Mouse (Mus musculus) MEL (cell line): ENCODE measurements around the gene Thbs3. TPM values are rescaled to one million over a fixed set of nuclear protein-coding genes. Genes with fewer than 3 reads are reported as not detected.

ENCODE experiments used
- polyA plus RNA-seq, 2 experiments: library from polyadenylated mRNA; stranded (reverse) in 1 of 2; unstranded in 1 of 2; fragments of >175 nt in 1 of 2; fragments of >200 nt in 1 of 2; gene quantifications; 2 replicates each; pipeline versions ENCODE4 v1.2.1 to v1.2.4; 2012; ENCODE audit warnings: low replicate concordance in 2 of 2, low read depth in 1 of 2; ENCODE audit not compliant: insufficient read length in 2 of 2, insufficient read depth in 1 of 2, missing spikeins in 1 of 2
- total RNA-seq: library from RNA; depleted of rRNA; stranded (reverse); fragments of 300-350 nt; gene quantifications from 2 replicates; pipeline ENCODE4 v1.2.3, GENCODE M21; 2012; rRNA removed

Gene Thbs3
- total and polyA plus RNA-seq, 3 experiments = 1.8 to 4.9 TPM; not detected in 1

Other genes starting within 250 kb of the Thbs3 start
- gene Rusc1, start 121.9 kb upstream of the Thbs3 start, total RNA-seq = 32.2 and 40.8 TPM in 2 replicates
- 10 to 100 TPM in 1 of 2 experiments, not detected in 1; 58.9 TPM for gene Rusc1, start 121.9 kb upstream of the Thbs3 start, polyA plus RNA-seq
- not detected in 2 replicates for gene Gm43738, start 114.1 kb upstream of the Thbs3 start, total RNA-seq
- not detected for gene Gm43738, start 114.1 kb upstream of the Thbs3 start, polyA plus RNA-seq
- 239 and 267 TPM in 2 replicates for gene Fdps, start 113.2 kb upstream of the Thbs3 start, total RNA-seq
- 100 to 1,000 TPM in 1 of 2 experiments, not detected in 1; 226 TPM for gene Fdps, start 113.2 kb upstream of the Thbs3 start, polyA plus RNA-seq
- gene Pklr, start 79.0 kb upstream of the Thbs3 start, total RNA-seq = 41.1 and 53.2 TPM in 2 replicates
- 100 to 1,000 TPM; 133 to 185 TPM for gene Pklr, start 79.0 kb upstream of the Thbs3 start, polyA plus RNA-seq
- 4.0 TPM in 2 replicates for gene Hcn3, start 55.0 kb upstream of the Thbs3 start, total RNA-seq
- gene Hcn3, start 55.0 kb upstream of the Thbs3 start, polyA plus RNA-seq = 1 to 10 TPM in 1 of 2 experiments, not detected in 1; 7.4 TPM
- gene Clk2, start 50.4 kb upstream of the Thbs3 start, total RNA-seq = 27.5 and 28.2 TPM in 2 replicates
- 100 to 1,000 TPM in 1 of 2 experiments, 10 to 100 TPM in 1; 83.6 to 138 TPM for gene Clk2, start 50.4 kb upstream of the Thbs3 start, polyA plus RNA-seq
- 78.1 and 101 TPM in 2 replicates for gene Scamp3, start 37.7 kb upstream of the Thbs3 start, total RNA-seq
- 100 to 1,000 TPM in 1 of 2 experiments, not detected in 1; 287 TPM for gene Scamp3, start 37.7 kb upstream of the Thbs3 start, polyA plus RNA-seq
- 6.2 and 7.0 TPM in 2 replicates for gene Fam189b, start 32.0 kb upstream of the Thbs3 start, total RNA-seq
- gene Fam189b, start 32.0 kb upstream of the Thbs3 start, polyA plus RNA-seq = 10 to 100 TPM in 1 of 2 experiments, not detected in 1; 35.3 TPM
- 42.8 and 49.1 TPM in 2 replicates for gene Gba, start 12.3 kb upstream of the Thbs3 start, total RNA-seq
- gene Gba, start 12.3 kb upstream of the Thbs3 start, polyA plus RNA-seq = 10 to 100 TPM in 1 of 2 experiments, not detected in 1; 55.0 TPM
- gene Mtx1, start 11.9 kb downstream of the Thbs3 start, total RNA-seq = 312 and 314 TPM in 2 replicates
- 100 to 1,000 TPM in 1 of 2 experiments, not detected in 1; 369 TPM for gene Mtx1, start 11.9 kb downstream of the Thbs3 start, polyA plus RNA-seq
- 0.04 and 0.13 TPM in 2 replicates for gene Muc1, start 13.9 kb downstream of the Thbs3 start, total RNA-seq
- 1 to 10 TPM in 1 of 2 experiments, not detected in 1; 1.1 TPM for gene Muc1, start 13.9 kb downstream of the Thbs3 start, polyA plus RNA-seq
- gene Krtcap2, start 30.8 kb downstream of the Thbs3 start, total RNA-seq = 171 and 180 TPM in 2 replicates
- 100 to 1,000 TPM in 1 of 2 experiments, not detected in 1; 497 TPM for gene Krtcap2, start 30.8 kb downstream of the Thbs3 start, polyA plus RNA-seq
- 2.4 and 3.3 TPM in 2 replicates for gene Trim46, start 31.1 kb downstream of the Thbs3 start, total RNA-seq
- 1 to 10 TPM in 1 of 2 experiments, not detected in 1; 7.7 TPM for gene Trim46, start 31.1 kb downstream of the Thbs3 start, polyA plus RNA-seq
- gene Dpm3, start 44.2 kb downstream of the Thbs3 start, total RNA-seq = 246 and 271 TPM in 2 replicates
- gene Dpm3, start 44.2 kb downstream of the Thbs3 start, polyA plus RNA-seq = 100 to 1,000 TPM in 1 of 2 experiments, not detected in 1; 237 TPM
- 17.2 and 22.5 TPM in 2 replicates for gene Slc50a1, start 55.4 kb downstream of the Thbs3 start, total RNA-seq
- 10 to 100 TPM in 1 of 2 experiments, not detected in 1; 45.9 TPM for gene Slc50a1, start 55.4 kb downstream of the Thbs3 start, polyA plus RNA-seq
- gene Efna1, start 66.0 kb downstream of the Thbs3 start, total RNA-seq = not detected in 2 replicates
- gene Efna1, start 66.0 kb downstream of the Thbs3 start, polyA plus RNA-seq = not detected
- gene Efna3, start 107.8 kb downstream of the Thbs3 start, total RNA-seq = 0.54 and 0.78 TPM in 2 replicates
- gene Efna3, start 107.8 kb downstream of the Thbs3 start, polyA plus RNA-seq = 1 to 10 TPM in 1 of 2 experiments, not detected in 1; 1.2 TPM
- 1.4 and 1.9 TPM in 2 replicates for gene Efna4, start 122.8 kb downstream of the Thbs3 start, total RNA-seq
- gene Efna4, start 122.8 kb downstream of the Thbs3 start, polyA plus RNA-seq = 1 to 10 TPM in 1 of 2 experiments, not detected in 1; 4.5 TPM
- gene Adam15, start 134.8 kb downstream of the Thbs3 start, total RNA-seq = 15.3 and 16.9 TPM in 2 replicates
- 10 to 100 TPM in 1 of 2 experiments, not detected in 1; 43.2 TPM for gene Adam15, start 134.8 kb downstream of the Thbs3 start, polyA plus RNA-seq
- gene Dcst2, start 146.8 kb downstream of the Thbs3 start, total RNA-seq = not detected in 2 replicates
- gene Dcst2, start 146.8 kb downstream of the Thbs3 start, polyA plus RNA-seq = under 1 TPM in 1 of 2 experiments, not detected in 1; 0.06 TPM
- 0.08 TPM in 1 of 2 replicates, not detected in the other for gene Dcst1, start 150.1 kb downstream of the Thbs3 start, total RNA-seq
- gene Dcst1, start 150.1 kb downstream of the Thbs3 start, polyA plus RNA-seq = under 1 TPM in 1 of 2 experiments, not detected in 1; 0.29 TPM
- 8.1 and 8.5 TPM in 2 replicates for gene Zbtb7b, start 179.6 kb downstream of the Thbs3 start, total RNA-seq
- gene Zbtb7b, start 179.6 kb downstream of the Thbs3 start, polyA plus RNA-seq = 10 to 100 TPM in 1 of 2 experiments, not detected in 1; 20.1 TPM
- gene Lenep, start 187.6 kb downstream of the Thbs3 start, total RNA-seq = not detected in 2 replicates
- gene Lenep, start 187.6 kb downstream of the Thbs3 start, polyA plus RNA-seq = not detected
- 38.0 and 42.9 TPM in 2 replicates for gene Flad1, start 196.7 kb downstream of the Thbs3 start, total RNA-seq
- gene Flad1, start 196.7 kb downstream of the Thbs3 start, polyA plus RNA-seq = 10 to 100 TPM in 1 of 2 experiments, not detected in 1; 54.2 TPM
- 271 and 292 TPM in 2 replicates for gene Cks1b, start 203.2 kb downstream of the Thbs3 start, total RNA-seq
- gene Cks1b, start 203.2 kb downstream of the Thbs3 start, polyA plus RNA-seq = 100 to 1,000 TPM; 177 to 438 TPM
- 41.9 and 49.2 TPM in 2 replicates for gene Shc1, start 203.3 kb downstream of the Thbs3 start, total RNA-seq
- gene Shc1, start 203.3 kb downstream of the Thbs3 start, polyA plus RNA-seq = 10 to 100 TPM in 1 of 2 experiments, not detected in 1; 79.8 TPM
- gene Pygo2, start 215.0 kb downstream of the Thbs3 start, total RNA-seq = 50.8 and 61.1 TPM in 2 replicates
- 10 to 100 TPM in 1 of 2 experiments, not detected in 1; 50.3 TPM for gene Pygo2, start 215.0 kb downstream of the Thbs3 start, polyA plus RNA-seq
- 4.8 and 7.6 TPM in 2 replicates for gene Pbxip1, start 221.5 kb downstream of the Thbs3 start, total RNA-seq
- gene Pbxip1, start 221.5 kb downstream of the Thbs3 start, polyA plus RNA-seq = 10 to 100 TPM in 1 of 2 experiments, not detected in 1; 10.7 TPM
- 53.6 and 63.6 TPM in 2 replicates for gene Pmvk, start 239.4 kb downstream of the Thbs3 start, total RNA-seq
- gene Pmvk, start 239.4 kb downstream of the Thbs3 start, polyA plus RNA-seq = 10 to 100 TPM in 1 of 2 experiments, not detected in 1; 75.7 TPM